Mouse (Mus musculus): ENCODE data around the gene Larp4b. TPM values are rescaled to one million over a fixed set of nuclear protein-coding genes. Genes with fewer than 3 reads are reported as not detected.

Larp4b gene
- total RNA-seq, 2 experiments from 2014 or later, result 68.8 to 73.1 TPM

GRCm38 (mm10) chr13:9125193-9125592 lies 31.5 kb downstream of the Larp4b start:
- DNase-seq, result no peak

- DNase-seq, result no peak
Observed at GRCm38 (mm10) chr13:9127715-9128114, 34.0 kb downstream of the Larp4b start.

DNA sequence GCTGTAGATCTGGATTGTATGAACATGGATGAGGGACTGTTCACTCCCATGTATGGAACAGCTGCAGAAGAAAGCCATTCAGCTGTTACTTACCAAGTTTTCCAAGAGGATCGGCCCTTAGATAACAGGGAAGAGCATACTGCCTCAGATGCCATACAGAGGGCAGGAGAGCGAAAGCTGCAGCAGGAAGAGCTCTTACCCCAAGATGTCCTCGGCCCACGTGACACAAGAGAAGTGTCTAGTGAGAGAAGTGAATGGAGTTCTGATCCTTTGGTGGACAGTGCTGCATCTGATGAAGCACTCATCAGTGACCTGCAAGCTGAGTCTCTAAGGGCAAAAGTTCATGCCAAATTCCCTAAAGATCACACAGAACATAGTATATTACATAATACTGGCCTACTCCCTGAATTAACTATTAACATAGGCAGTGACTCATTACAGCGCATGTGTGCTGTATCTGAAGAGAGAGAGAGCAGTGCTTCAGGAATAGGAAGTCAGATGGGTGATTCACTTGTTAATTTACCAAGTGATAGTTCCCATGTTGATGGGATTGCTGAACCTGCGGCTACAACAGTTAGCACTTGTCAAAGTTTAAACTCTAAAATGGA lies 35.1 kb downstream of the Larp4b start:
- DNase-seq, result no peak

DNA sequence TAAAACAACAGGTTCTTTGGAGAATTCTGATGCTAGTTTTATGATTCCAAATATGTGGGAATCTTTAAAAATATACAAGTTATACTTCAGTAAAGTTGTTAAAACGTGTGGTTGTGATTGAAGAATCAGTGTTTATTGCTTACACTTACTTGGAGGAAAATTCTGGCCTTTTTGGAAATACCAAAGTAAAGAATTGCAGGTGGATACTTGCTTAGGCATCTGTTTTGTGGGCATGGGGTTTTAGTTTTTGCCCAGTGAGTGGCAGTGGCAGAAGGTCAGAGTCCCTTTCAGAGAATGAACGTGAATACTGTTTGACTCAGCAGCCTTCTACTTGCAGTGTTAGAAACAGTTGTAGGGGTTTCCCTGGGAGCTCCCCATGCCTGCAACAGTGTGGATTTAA lies 40.7 kb downstream of the Larp4b start:
- no peak for DNase-seq

DNA sequence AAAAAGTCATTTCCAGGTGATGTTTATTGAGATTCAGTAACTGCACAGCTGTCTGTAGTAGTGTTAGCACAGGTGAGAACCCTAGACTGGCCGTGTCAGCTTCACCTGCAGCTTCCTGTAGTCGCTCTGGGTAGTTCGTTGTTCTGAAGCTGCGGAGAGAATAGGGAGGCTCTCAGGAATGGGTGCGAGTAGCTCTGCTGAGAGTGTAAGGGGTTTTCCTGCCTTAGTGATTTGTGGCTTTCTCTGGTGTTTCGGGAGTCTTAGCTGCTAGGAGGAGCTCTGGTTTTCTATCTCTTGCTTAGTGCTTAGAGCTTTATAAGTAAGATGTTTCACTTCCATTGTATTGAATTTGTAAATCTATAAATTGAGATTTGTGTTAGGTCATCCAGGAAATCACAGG lies 42.4 kb downstream of the Larp4b start:
- DNase-seq, result no peak

DNA sequence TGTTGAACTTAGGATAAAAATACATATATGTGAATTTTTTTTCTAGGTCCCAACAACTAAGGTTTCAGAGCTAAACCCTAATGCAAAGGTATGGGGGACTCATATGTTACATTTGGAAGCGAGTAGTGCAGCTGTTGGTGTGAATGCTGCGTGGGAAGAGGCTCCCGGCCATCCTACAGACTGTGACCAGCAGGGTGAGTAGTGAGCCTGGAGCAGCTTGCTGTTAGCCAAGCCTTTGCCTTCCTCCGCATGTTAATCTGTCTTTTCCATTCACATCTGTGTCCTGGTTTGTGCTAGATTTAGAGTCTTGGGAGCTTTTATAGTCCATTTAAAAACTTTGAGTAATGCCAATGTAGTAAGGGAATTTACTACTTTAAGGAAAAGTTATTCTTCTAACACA lies 43.1 kb downstream of the Larp4b start:
- peak in 1 of 2 experiments; percentile 32 for DNase-seq

GRCm38 (mm10) chr13:9139466-9139991 lies 45.8 kb downstream of the Larp4b start:
- DNase-seq, result no peak

- DNase-seq, result no peak
Observed at GRCm38 (mm10) chr13:9140204-9140603, 46.5 kb downstream of the Larp4b start.

- no peak for DNase-seq
Observed at GRCm38 (mm10) chr13:9142371-9142770, 48.7 kb downstream of the Larp4b start.

- DNase-seq, result no peak
Observed at GRCm38 (mm10) chr13:9148830-9149229, 55.1 kb downstream of the Larp4b start.

- DNase-seq, result no peak
Observed at GRCm38 (mm10) chr13:9149473-9150217, 56.0 kb downstream of the Larp4b start.

DNA sequence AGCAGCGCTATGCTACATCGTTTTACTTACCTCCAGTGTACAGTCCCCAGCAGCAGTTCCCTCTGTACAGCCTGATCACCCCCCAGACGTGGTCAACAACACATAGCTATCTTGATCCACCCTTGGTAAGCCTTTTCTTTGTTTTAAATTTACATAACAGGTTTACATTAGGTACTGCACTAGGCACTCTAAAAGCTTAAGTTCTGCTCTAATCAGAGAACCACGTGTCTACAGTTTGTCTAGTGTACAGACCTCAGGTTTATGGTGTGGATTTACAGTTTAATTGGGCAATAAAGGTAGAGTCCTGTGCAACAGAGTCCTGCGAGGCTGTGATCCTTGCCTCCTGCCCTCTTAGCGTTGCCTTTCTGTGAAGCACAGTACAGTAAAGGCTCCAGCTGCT lies 57.4 kb downstream of the Larp4b start:
- DNase-seq, result no peak

- no peak for DNase-seq
Observed at GRCm38 (mm10) chr13:9151619-9152018, 57.9 kb downstream of the Larp4b start.

GRCm38 (mm10) chr13:9152267-9152666 lies 58.6 kb downstream of the Larp4b start:
- no peak for DNase-seq

DNA sequence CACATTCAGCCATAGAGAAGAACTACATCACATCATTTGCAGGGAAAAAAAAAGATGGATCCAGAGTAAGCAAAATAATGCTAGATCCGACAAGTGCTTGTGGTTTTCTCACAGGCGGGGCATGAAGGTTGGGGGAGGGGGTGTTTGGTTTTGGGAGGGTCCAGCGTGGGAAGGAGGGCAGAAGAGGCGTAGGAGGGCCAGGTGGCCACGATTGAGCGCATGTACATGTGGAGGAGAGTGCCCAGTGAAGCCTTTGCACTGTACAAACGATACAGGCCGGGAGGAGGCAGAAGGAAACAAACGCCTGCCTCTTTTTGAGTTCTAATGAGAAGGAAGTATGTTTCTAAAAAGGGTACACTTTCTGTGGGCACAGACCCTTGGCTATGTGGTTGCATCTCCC lies 60.1 kb downstream of the Larp4b start:
- DNase-seq, result no peak

GRCm38 (mm10) chr13:9159282-9159681 lies 65.6 kb downstream of the Larp4b start:
- DNase-seq, result no peak

GRCm38 (mm10) chr13:9162888-9163287 lies 69.2 kb downstream of the Larp4b start:
- no peak for DNase-seq

DNA sequence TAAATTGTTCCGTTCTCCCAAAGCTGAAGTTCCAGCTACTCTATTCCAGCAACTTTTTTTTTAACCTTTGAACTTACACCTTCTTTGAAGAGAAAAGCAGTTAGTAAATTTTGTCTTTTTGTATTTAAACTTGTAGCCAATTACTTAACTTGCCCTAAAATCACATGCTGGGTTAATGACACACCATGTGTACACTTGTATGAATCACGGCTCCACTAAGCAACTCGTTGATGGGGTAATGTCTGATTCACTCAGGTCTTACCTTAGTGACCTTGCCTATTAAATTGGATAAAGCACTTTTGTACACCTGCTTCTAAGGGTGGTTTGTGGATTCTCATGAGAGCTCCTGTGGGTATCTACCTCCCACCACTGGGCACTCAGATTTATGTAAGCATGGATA lies 74.2 kb downstream of the Larp4b start:
- DNase-seq, result no peak

DNA sequence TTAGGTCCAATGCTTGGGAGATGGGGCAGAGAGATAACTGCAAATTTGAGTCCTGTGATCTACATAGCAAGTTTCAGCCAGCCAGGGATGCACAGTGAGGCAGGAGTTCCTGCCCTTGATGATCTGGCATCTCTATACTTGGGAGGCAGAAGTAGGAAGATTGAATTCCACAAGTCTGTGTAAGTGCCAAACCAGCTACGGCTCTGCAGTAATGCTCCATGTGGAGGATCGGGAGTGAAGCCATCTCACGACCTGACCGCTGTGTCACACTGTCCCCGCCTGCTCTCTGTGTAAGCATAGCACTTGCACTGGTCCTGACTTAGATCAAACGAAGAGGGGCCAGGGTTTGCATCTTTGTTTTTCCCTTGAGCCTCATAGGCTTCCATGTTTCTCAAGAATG lies 75.9 kb downstream of the Larp4b start:
- no peak for DNase-seq

- DNase-seq, result no peak
Observed at GRCm38 (mm10) chr13:9170726-9171125, 77.0 kb downstream of the Larp4b start.

GRCm38 (mm10) chr13:9173414-9173813 lies 79.7 kb downstream of the Larp4b start:
- no peak for DNase-seq

DNA sequence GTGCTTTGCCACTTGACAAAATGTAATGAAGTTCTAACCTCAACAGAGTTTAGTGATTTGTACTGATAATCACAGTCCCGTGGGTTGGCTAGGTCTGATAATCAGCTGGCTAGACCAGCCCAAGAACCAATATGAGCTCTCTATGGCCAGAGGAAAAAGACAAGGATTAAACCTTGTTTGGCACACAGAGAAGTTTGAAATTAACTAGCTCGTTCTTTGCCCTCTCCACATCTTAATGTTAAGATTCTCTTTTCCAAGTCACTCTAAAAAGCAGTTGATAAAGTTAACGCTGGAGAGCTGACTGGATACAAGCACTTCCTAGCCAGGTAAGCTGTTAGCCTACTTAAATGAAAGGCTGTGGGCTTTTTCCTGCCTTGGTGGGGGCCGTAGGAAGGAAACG lies 81.5 kb downstream of the Larp4b start:
- DNase-seq, result no peak

DNA sequence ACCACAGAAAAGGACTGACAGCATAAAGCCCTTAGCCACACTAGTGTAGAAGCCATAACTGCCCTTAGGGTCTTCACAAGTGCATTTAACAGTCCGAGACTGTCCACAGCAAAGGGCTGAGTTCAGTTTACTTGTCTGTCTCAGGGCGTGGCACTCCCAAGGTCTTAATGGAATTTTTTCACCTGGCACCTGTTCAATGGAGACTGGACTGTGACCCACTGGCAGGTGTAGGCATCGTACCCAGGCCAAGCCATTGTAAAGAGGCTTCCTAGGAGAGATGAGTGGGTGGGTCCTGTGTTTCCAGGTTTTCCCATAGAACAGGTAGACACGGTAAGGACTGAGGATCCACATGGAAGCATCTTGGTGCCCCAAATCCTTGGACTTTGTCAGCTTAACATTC lies 84.6 kb downstream of the Larp4b start:
- DNase-seq, result no peak

GRCm38 (mm10) chr13:9178718-9179117 lies 85.0 kb downstream of the Larp4b start:
- no peak for DNase-seq

Measured in layer of hippocampus, postnatal 36 days (tissue).